Mouse (Mus musculus): ENCODE data around the gene Cib1. TPM values are rescaled to one million over a fixed set of nuclear protein-coding genes. Genes with fewer than 3 reads are reported as not detected.
A peak's percentile ranks its signal among the peaks of the same experiment; 100 is the strongest.

The Cib1 gene
- polyA plus RNA-seq, 1 experiment from 2014 or later, result 47.3 TPM

GRCm38 (mm10) chr7:80261372-80261990 lies 28.9 kb upstream of the Cib1 start:
- Histone ChIP-seq H3K4me3 (peak overlapping the region; percentile 65), H3K9ac (peak overlapping the region; percentile 80), H3K9me3 (replicated peaks) (no peaks in the 10 kb centered on the region), H3K36me3 (peaks cover 24% of the 10 kb centered on the region), H3K27me3 (replicated peaks) (peaks cover 35% of the 10 kb centered on the region), H3K4me2 (peak overlapping the region; percentile 91), H3K27ac (ENCODE audit: poor library complexity, severe bottlenecking) (peak overlapping the region; percentile 56), H3K4me1 (replicated peaks) (peaks cover 8% of the 10 kb centered on the region)
- ATAC-seq (ENCODE audit: insufficient number of reproducible peaks, low FRiP score), result peak; percentile 62
- 1% methylated on average over 32 of the region's 32 CpGs for WGBS

GRCm38 (mm10) chr7:80260625-80261371 lies 28.2 kb upstream of the Cib1 start, which contains the start of gene Ngrn:
Ngrn (plus strand) TSS chr7:80261215.
- H3K9me3 ChIP-seq (replicated peaks), result no peaks in the 10 kb centered on the region
- peaks cover 8% of the 10 kb centered on the region for H3K4me1 ChIP-seq (replicated peaks)
- H3K9ac ChIP-seq, result peak within 1 kb of the TSS; percentile 80
- H3K36me3 ChIP-seq, result peaks cover 18% of the 10 kb centered on the region
- 25% methylated on average over 40 of the region's 40 CpGs for WGBS
- H3K4me2 ChIP-seq, result peak within 1 kb of the TSS; percentile 91
- peaks cover 36% of the 10 kb centered on the region for H3K27me3 ChIP-seq (replicated peaks)
- peak within 1 kb of the TSS; percentile 65 for H3K4me3 ChIP-seq
- peak within 1 kb of the TSS; percentile 56 for H3K27ac ChIP-seq (ENCODE audit: poor library complexity, severe bottlenecking)
- ATAC-seq (ENCODE audit: insufficient number of reproducible peaks, low FRiP score), result peak; percentile 89

- H3K4me2 ChIP-seq, result no peak overlapping the region
- no peaks in the 10 kb centered on the region for H3K36me3 ChIP-seq
- peaks cover 8% of the 10 kb centered on the region for H3K4me1 ChIP-seq (replicated peaks)
- WGBS, result 51% methylated on average over 2 of the region's 2 CpGs
- H3K27me3 ChIP-seq (replicated peaks), result peaks cover 45% of the 10 kb centered on the region
- no peak overlapping the region for H3K4me3 ChIP-seq
- H3K9me3 ChIP-seq (replicated peaks), result no peaks in the 10 kb centered on the region
- no peak for ATAC-seq (ENCODE audit: insufficient number of reproducible peaks, low FRiP score)
- no peak overlapping the region for H3K9ac ChIP-seq
- H3K27ac ChIP-seq (ENCODE audit: poor library complexity, severe bottlenecking), result no peak overlapping the region
These were observed 25.1 kb upstream of the Cib1 start for GRCm38 (mm10) chr7:80257706-80258105.

- Histone ChIP-seq H3K9me3 (replicated peaks) (no peaks in the 10 kb centered on the region), H3K36me3 (no peaks in the 10 kb centered on the region), H3K27me3 (replicated peaks) (peaks cover 45% of the 10 kb centered on the region), H3K9ac (no peak overlapping the region), H3K4me2 (no peak overlapping the region), H3K4me3 (no peak overlapping the region), H3K4me1 (replicated peaks) (no peaks in the 10 kb centered on the region), H3K27ac (ENCODE audit: poor library complexity, severe bottlenecking) (no peak overlapping the region)
- WGBS, result 60% methylated on average over 2 of the region's 2 CpGs
- ATAC-seq (ENCODE audit: insufficient number of reproducible peaks, low FRiP score), result no peak
These were observed 23.4 kb upstream of the Cib1 start for GRCm38 (mm10) chr7:80255981-80256380.

- no peak for ATAC-seq (ENCODE audit: insufficient number of reproducible peaks, low FRiP score)
- Histone ChIP-seq H3K36me3 (no peaks in the 10 kb centered on the region), H3K9me3 (replicated peaks) (no peaks in the 10 kb centered on the region), H3K9ac (no peak overlapping the region), H3K4me1 (replicated peaks) (no peaks in the 10 kb centered on the region), H3K27ac (ENCODE audit: poor library complexity, severe bottlenecking) (no peak overlapping the region), H3K4me3 (no peak overlapping the region), H3K27me3 (replicated peaks) (peaks cover 22% of the 10 kb centered on the region; the same call in 1 of the 2 replicates), H3K4me2 (no peak overlapping the region)
- WGBS, result 63% methylated on average over 11 of the region's 11 CpGs
These were observed 20.3 kb upstream of the Cib1 start for GRCm38 (mm10) chr7:80252886-80253285.

GRCm38 (mm10) chr7:80252437-80252836 lies 19.8 kb upstream of the Cib1 start:
- WGBS, result 76% methylated on average over 7 of the region's 7 CpGs
- peaks cover 19% of the 10 kb centered on the region; the same call in 1 of the 2 replicates for H3K27me3 ChIP-seq (replicated peaks)
- H3K36me3 ChIP-seq, result no peaks in the 10 kb centered on the region
- no peaks in the 10 kb centered on the region for H3K9me3 ChIP-seq (replicated peaks)
- no peak overlapping the region for H3K4me3 ChIP-seq
- no peak overlapping the region for H3K27ac ChIP-seq (ENCODE audit: poor library complexity, severe bottlenecking)
- H3K9ac ChIP-seq, result no peak overlapping the region
- H3K4me1 ChIP-seq (replicated peaks), result no peaks in the 10 kb centered on the region
- no peak overlapping the region for H3K4me2 ChIP-seq
- ATAC-seq (ENCODE audit: insufficient number of reproducible peaks, low FRiP score), result no peak

GRCm38 (mm10) chr7:80246859-80247258 lies 14.2 kb upstream of the Cib1 start:
- no peak overlapping the region for H3K9ac ChIP-seq
- peaks cover 5% of the 10 kb centered on the region; the same call in 1 of the 2 replicates for H3K4me1 ChIP-seq (replicated peaks)
- H3K9me3 ChIP-seq (replicated peaks), result no peaks in the 10 kb centered on the region
- WGBS, result 21% methylated on average over 7 of the region's 7 CpGs
- 0 out of 2 replicates have a peak, but pooled peaks have one; percentile 20 for ATAC-seq (ENCODE audit: insufficient number of reproducible peaks, low FRiP score)
- H3K36me3 ChIP-seq, result no peaks in the 10 kb centered on the region
- peak overlapping the region; percentile 76 for H3K4me2 ChIP-seq
- peak overlapping the region; percentile 70 for H3K4me3 ChIP-seq
- no peaks in the 10 kb centered on the region for H3K27me3 ChIP-seq (replicated peaks)
- H3K27ac ChIP-seq (ENCODE audit: poor library complexity, severe bottlenecking), result peak overlapping the region; percentile 84

GRCm38 (mm10) chr7:80246148-80246721 lies 13.6 kb upstream of the Cib1 start, which contains the start of gene Ttll13:
Ttll13 (plus strand) TSS chr7:80246376.
- peak; percentile 99 for ATAC-seq (ENCODE audit: insufficient number of reproducible peaks, low FRiP score)
- Histone ChIP-seq H3K4me3 (peak within 1 kb of the TSS; percentile 70), H3K4me2 (peak within 1 kb of the TSS; percentile 76), H3K36me3 (0 out of 2 replicates have a peak, but pooled peaks cover 2% of the 10 kb centered on the region), H3K27me3 (replicated peaks) (no peaks in the 10 kb centered on the region), H3K4me1 (replicated peaks) (peaks cover 5% of the 10 kb centered on the region; the same call in 1 of the 2 replicates), H3K9ac (peak within 1 kb of the TSS; percentile 82), H3K9me3 (replicated peaks) (no peaks in the 10 kb centered on the region), H3K27ac (ENCODE audit: poor library complexity, severe bottlenecking) (peak within 1 kb of the TSS; percentile 84)
- under 1% methylated on average over 48 of the region's 48 CpGs for WGBS

- Histone ChIP-seq H3K9ac (no peak overlapping the region), H3K4me1 (replicated peaks) (peaks cover 5% of the 10 kb centered on the region; the same call in 1 of the 2 replicates), H3K4me3 (no peak overlapping the region), H3K9me3 (replicated peaks) (no peaks in the 10 kb centered on the region), H3K4me2 (no peak overlapping the region), H3K36me3 (peaks cover 10% of the 10 kb centered on the region), H3K27ac (ENCODE audit: poor library complexity, severe bottlenecking) (no peak overlapping the region), H3K27me3 (replicated peaks) (no peaks in the 10 kb centered on the region)
- 86% methylated on average over 4 of the region's 4 CpGs for WGBS
- no peak for ATAC-seq (ENCODE audit: insufficient number of reproducible peaks, low FRiP score)
These were observed 12.2 kb upstream of the Cib1 start for GRCm38 (mm10) chr7:80244851-80245250.

- WGBS, result 81% methylated on average over 4 of the region's 4 CpGs
- Histone ChIP-seq H3K27me3 (replicated peaks) (no peaks in the 10 kb centered on the region), H3K9ac (no peak overlapping the region), H3K4me2 (no peak overlapping the region), H3K27ac (ENCODE audit: poor library complexity, severe bottlenecking) (no peak overlapping the region), H3K4me3 (no peak overlapping the region), H3K9me3 (replicated peaks) (no peaks in the 10 kb centered on the region), H3K36me3 (peaks cover 26% of the 10 kb centered on the region), H3K4me1 (replicated peaks) (no peaks in the 10 kb centered on the region)
- ATAC-seq (ENCODE audit: insufficient number of reproducible peaks, low FRiP score), result no peak
These were observed 9.0 kb upstream of the Cib1 start for GRCm38 (mm10) chr7:80241661-80242060.

- no peak overlapping the region for H3K4me2 ChIP-seq
- no peak overlapping the region for H3K27ac ChIP-seq (ENCODE audit: poor library complexity, severe bottlenecking)
- no peak for ATAC-seq (ENCODE audit: insufficient number of reproducible peaks, low FRiP score)
- H3K4me3 ChIP-seq, result no peak overlapping the region
- peaks cover 26% of the 10 kb centered on the region for H3K36me3 ChIP-seq
- no peaks in the 10 kb centered on the region for H3K27me3 ChIP-seq (replicated peaks)
- no peaks in the 10 kb centered on the region for H3K9me3 ChIP-seq (replicated peaks)
- peaks cover 5% of the 10 kb centered on the region for H3K4me1 ChIP-seq (replicated peaks)
- WGBS, result 88% methylated on average over 10 of the region's 10 CpGs
- H3K9ac ChIP-seq, result no peak overlapping the region
These were observed 5.9 kb upstream of the Cib1 start for GRCm38 (mm10) chr7:80238542-80238941.
